Mouse (Mus musculus) cerebellum, adult 2 months (tissue): Measurements from ENCODE around the gene Actr6.

Experiments used
- CTCF ChIP-seq: fragments of 200-500 bp; IDR thresholded peaks from 2 replicates; pipeline ENCODE4 v1.5.1; 2011; ENCODE audit warnings: low read depth, mild to moderate bottlenecking, control low read depth, low read length, moderate library complexity, borderline replicate concordance; ENCODE audit not compliant: insufficient read depth
- POLR2A ChIP-seq: fragments of 200-500 bp; IDR thresholded peaks from 2 replicates; pipeline ENCODE4 v1.6.1; 2011; ENCODE audit warnings: low read length, control low read depth, borderline replicate concordance; ENCODE audit not compliant: insufficient read depth

DNA sequence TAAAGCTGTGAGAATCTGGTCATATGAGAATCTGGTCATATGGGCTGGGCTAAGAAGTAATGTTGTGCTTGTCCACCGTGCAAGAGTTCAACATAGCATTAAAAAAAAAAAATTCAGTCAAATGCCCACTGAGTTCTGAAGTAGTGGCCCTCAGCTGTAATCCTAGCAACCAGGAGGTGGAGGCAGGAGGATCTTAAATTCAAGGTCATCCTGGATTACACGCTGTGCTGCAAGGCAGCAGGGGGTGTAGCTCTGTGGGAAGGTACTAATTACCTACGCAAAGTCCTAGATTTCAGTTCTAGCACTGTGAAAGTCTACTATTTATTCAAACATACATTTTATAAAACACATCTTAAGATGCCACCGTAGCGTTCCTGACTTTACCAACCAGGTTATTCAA is 754 bp downstream of the Actr6 start:
- TF ChIP-seq CTCF (no peak), POLR2A (no peak)
